7 mouse cellular contexts compared by ENCODE assay signal in genomic region chr19:46529601-46530448, GRCm38 (mm10). TPM values are rescaled to one million over a fixed set of nuclear protein-coding genes. Genes with fewer than 3 reads are reported as not detected.
DNase-seq lines count a peak whose midpoint lies in the region; ATAC-seq and TF ChIP-seq lines count a peak whose summit lies in the region.

No protein-coding gene starts in this region.

- 57% methylated on average over 13 of the region's 13 CpGs for WGBS in thymus, adult 2 months
- 8% methylated on average over 13 of the region's 13 CpGs for WGBS in forebrain, embryonic 15.5 days
- 7% methylated on average over 13 of the region's 13 CpGs for WGBS in neural tube, embryonic 14.5 days

- peaks cover 73% of the 10 kb centered on the region for H3K4me1 ChIP-seq in thymus, adult 2 months (replicated peaks; ENCODE audit: control insufficient read depth, insufficient read depth, low read length)
- peaks cover 86% of the 10 kb centered on the region for H3K4me1 ChIP-seq in forebrain, embryonic 15.5 days
- peaks cover 82% of the 10 kb centered on the region for H3K4me1 ChIP-seq in neural tube, embryonic 14.5 days (ENCODE audit: control insufficient read depth, insufficient read depth, low read length)

- H3K27ac ChIP-seq in thymus, adult 2 months (ENCODE audit: control insufficient read depth, insufficient read depth, low read length): peak overlapping the region; percentile 32; the same call in 1 of the 2 replicates
- H3K27ac ChIP-seq in forebrain, embryonic 15.5 days (replicated peaks): peak overlapping the region; percentile 88
- H3K27ac ChIP-seq in neural tube, embryonic 14.5 days (ENCODE audit: low read depth, low read length): peak overlapping the region; percentile 87

- no peak for DNase-seq in thymus, adult 2 months
- DNase-seq in thymus, postnatal 0 days (ENCODE audit: low spot score): no peak
- peak; percentile 19 for DNase-seq in kidney, postnatal 14 days
- no peak for DNase-seq in frontal cortex, postnatal 36 days (ENCODE audit: low spot score in 2 of 2)
- DNase-seq in urinary bladder, postnatal 36 days (ENCODE audit: low spot score in 2 of 2): no peak

- TF ChIP-seq POLR2A in thymus, adult 2 months (IDR thresholded peaks at IDR 0.05; ENCODE audit: control insufficient read depth, extremely low read depth, insufficient read depth, low read length, poor library complexity): no peak

- H3K36me3 ChIP-seq in thymus, adult 2 months (ENCODE audit: control insufficient read depth, insufficient read depth, low read length): no peaks in the 10 kb centered on the region
- no peaks in the 10 kb centered on the region for H3K36me3 ChIP-seq in forebrain, embryonic 15.5 days
- H3K36me3 ChIP-seq in neural tube, embryonic 14.5 days (ENCODE audit: control insufficient read depth, insufficient read depth, low read length): no peaks in the 10 kb centered on the region

- no peaks in the 10 kb centered on the region for H3K9me3 ChIP-seq in forebrain, embryonic 15.5 days
- H3K9me3 ChIP-seq in neural tube, embryonic 14.5 days (ENCODE audit: control insufficient read depth, low read length): no peaks in the 10 kb centered on the region

- H3K9ac ChIP-seq in forebrain, embryonic 15.5 days (replicated peaks): peak overlapping the region; percentile 47; the same call in 1 of the 2 replicates
- H3K9ac ChIP-seq in neural tube, embryonic 14.5 days (replicated peaks; ENCODE audit: low read depth, low read length): peak overlapping the region; percentile 43

- peak overlapping the region; percentile 66; the same call in 1 of the 2 replicates for H3K4me2 ChIP-seq in forebrain, embryonic 15.5 days (replicated peaks)
- H3K4me2 ChIP-seq in neural tube, embryonic 14.5 days (ENCODE audit: low read depth, low read length): peak overlapping the region; percentile 48

- TF ChIP-seq CTCF in thymus, adult 2 months (IDR thresholded peaks at IDR 0.05; ENCODE audit: borderline replicate concordance, control insufficient read depth, extremely low read depth, insufficient read depth, low read length, poor library complexity): no peak

- ATAC-seq in forebrain, embryonic 15.5 days (replicated peaks): no peak
- no peak for ATAC-seq in neural tube, embryonic 14.5 days (ENCODE audit: low read depth)

- H3K4me3 ChIP-seq in thymus, adult 2 months (ENCODE audit: control insufficient read depth, insufficient read depth, low read length): no peak overlapping the region
- H3K4me3 ChIP-seq in forebrain, embryonic 15.5 days: 0 out of 2 replicates have a peak overlapping the region, but pooled peaks have one; percentile 31
- H3K4me3 ChIP-seq in neural tube, embryonic 14.5 days (ENCODE audit: low read depth, low read length): no peak overlapping the region

- H3K27me3 ChIP-seq in thymus, adult 2 months (ENCODE audit: control insufficient read depth, insufficient read depth, low read length): no peaks in the 10 kb centered on the region
- H3K27me3 ChIP-seq in forebrain, embryonic 15.5 days: no peaks in the 10 kb centered on the region
- no peaks in the 10 kb centered on the region for H3K27me3 ChIP-seq in neural tube, embryonic 14.5 days (ENCODE audit: control insufficient read depth, insufficient read depth, low read length)

RNA-seq across cellular contexts. Expression of gene Trim8, which starts 28.3 kb away (rescaled TPM):
- polyA plus RNA-seq in thymus, adult 2 months (2012; rRNA removed): 57.9 and 78.2 TPM in 2 replicates
- polyA plus RNA-seq in thymus, postnatal 0 days (2015; fragmentation: Nextera tagmentation; extraction: Ambion mirVana): 20.4 and 23.6 TPM in 2 replicates
- 28.0 and 29.4 TPM in 2 replicates for polyA plus RNA-seq in forebrain, embryonic 15.5 days (2015; fragmentation: Nextera tagmentation; extraction: Ambion mirVana)
- 32.2 and 37.5 TPM in 2 replicates for polyA plus RNA-seq in neural tube, embryonic 14.5 days (2014; fragmentation: Nextera tagmentation; extraction: Ambion mirVana)

RNA-seq across cellular contexts. Expression of gene Arl3, which starts 43.2 kb away (rescaled TPM):
- 17.0 and 21.6 TPM in 2 replicates for polyA plus RNA-seq in thymus, adult 2 months (2012; rRNA removed)
- polyA plus RNA-seq in thymus, postnatal 0 days (2015; fragmentation: Nextera tagmentation; extraction: Ambion mirVana): 47.5 and 52.3 TPM in 2 replicates
- 238 and 241 TPM in 2 replicates for polyA plus RNA-seq in forebrain, embryonic 15.5 days (2015; fragmentation: Nextera tagmentation; extraction: Ambion mirVana)
- polyA plus RNA-seq in neural tube, embryonic 14.5 days (2014; fragmentation: Nextera tagmentation; extraction: Ambion mirVana): 134 and 160 TPM in 2 replicates

RNA-seq across cellular contexts. Expression of gene Sfxn2, which starts 43.3 kb away (rescaled TPM):
- polyA plus RNA-seq in thymus, adult 2 months (2012; rRNA removed): 5.6 and 6.5 TPM in 2 replicates
- polyA plus RNA-seq in thymus, postnatal 0 days (2015; fragmentation: Nextera tagmentation; extraction: Ambion mirVana): 13.9 and 16.9 TPM in 2 replicates
- polyA plus RNA-seq in forebrain, embryonic 15.5 days (2015; fragmentation: Nextera tagmentation; extraction: Ambion mirVana): 12.6 and 13.7 TPM in 2 replicates
- 10.5 and 10.7 TPM in 2 replicates for polyA plus RNA-seq in neural tube, embryonic 14.5 days (2014; fragmentation: Nextera tagmentation; extraction: Ambion mirVana)

Comparison
In these comparisons a context has a peak if more than half of its experiments do, and no peak if none do; other contexts are left out.
1. H3K27ac ChIP-seq: peak in every context shown above with its lines; median percentile 88 in forebrain, embryonic 15.5 days; 87 in neural tube, embryonic 14.5 days; 32 in thymus, adult 2 months.